Mouse (Mus musculus) liver, adult (tissue): ENCODE measurements around the gene Zmynd19.

Experiments used
- GATA4 ChIP-seq: IDR thresholded peaks from 2 replicates; pipeline ENCODE4 v1.6.1; 2014; ENCODE audit warnings: mild to moderate bottlenecking, low read length; ENCODE audit not compliant: insufficient replicate concordance

Zmynd19 gene

DNA sequence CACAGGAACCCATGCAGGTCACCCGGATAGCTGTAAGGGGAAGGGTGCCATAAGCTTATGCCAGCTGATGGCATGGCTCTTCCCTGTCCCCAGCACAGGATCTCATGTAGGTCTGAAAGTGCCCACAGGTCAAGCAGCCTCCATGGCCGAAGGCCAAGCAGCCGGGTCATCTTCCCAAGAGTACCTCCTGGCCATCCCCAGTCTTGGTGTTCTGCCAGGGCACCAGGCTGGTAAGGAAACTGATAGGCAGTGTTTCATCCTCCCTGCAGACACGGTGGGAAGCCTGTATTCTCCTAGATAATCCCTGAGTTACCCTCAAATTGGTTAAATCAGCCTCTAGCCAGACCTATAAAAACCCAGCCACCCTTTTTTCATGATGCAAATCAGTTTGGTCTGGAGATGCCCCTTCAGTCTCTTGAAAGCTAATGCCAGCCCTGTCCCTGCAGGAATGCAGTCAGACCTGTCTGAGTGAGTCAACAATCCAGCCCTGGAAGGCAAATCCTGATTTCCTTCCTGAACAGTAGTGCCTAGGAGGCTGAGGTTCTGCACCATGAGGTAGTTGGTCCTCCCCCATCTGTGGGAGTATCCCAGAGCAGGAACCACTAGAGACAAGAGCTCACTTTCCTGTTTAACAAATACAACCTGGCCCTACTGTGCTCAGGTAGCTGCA lies 21.6 kb upstream of the Zmynd19 start:
- no peak for TF ChIP-seq GATA4

DNA sequence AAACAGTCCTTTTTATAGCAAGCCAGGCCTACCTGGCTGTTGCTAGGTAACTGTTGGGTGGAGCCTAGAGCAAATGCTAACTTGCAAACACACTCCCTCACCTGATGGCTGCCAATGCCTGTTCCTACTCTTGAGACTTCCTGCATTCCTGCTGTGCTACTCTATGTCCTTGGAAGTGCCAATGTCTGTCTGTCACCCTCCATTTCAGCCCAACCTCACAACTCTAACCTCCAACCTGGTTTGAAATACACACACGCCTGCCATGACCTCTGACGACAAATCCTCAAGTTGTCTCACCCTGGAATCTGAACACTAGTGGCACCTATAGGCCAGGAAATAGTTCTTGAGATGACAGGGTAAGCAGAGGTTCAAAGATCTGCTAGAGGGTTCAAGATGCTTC lies 20.5 kb upstream of the Zmynd19 start:
- no peak for TF ChIP-seq GATA4

DNA sequence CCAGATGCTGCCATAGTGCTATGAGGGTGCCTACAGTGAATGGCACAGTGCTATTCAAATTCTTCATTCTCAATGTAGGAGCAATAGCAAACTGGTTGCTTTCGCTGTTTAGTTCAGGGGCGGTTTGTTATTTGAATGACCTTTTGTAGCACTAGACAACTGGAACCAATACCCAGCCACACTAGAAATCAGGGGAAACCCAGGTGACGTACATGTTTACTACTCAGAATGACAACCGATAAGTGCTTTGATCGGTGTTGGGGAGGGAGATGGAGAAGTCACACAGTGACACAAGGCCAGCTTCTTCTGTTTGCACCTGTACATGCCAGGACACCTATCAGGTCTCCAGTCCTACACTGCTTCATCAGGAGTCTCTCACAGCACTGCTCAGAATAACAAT lies 20.0 kb upstream of the Zmynd19 start:
- no peak for TF ChIP-seq GATA4

DNA sequence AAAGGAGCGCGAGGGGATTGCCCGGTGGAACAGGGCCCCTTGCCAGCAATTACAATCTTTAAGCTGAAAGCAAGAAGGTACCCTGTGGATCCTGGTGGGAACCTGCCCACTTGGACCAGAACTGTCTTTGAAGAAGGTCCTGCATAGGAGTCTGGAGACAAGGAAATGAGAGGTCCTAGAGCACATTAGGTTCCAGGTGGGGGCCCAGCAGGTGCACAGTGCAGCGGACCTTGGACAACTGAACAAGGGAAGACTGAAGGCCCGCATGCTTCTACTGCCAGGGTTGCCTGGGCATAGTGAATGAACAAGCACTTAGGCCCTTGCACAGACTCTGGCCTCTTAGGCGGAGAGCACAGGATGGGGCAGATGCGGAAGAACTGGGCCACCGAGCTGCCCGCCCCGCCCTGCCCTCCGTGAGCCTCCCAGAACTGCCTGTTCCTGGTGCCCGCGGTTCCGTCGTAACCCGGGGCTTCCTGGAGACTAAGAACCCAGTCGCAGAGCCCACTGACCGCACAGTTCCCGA lies 15.1 kb upstream of the Zmynd19 start:
- TF ChIP-seq GATA4: no peak

DNA sequence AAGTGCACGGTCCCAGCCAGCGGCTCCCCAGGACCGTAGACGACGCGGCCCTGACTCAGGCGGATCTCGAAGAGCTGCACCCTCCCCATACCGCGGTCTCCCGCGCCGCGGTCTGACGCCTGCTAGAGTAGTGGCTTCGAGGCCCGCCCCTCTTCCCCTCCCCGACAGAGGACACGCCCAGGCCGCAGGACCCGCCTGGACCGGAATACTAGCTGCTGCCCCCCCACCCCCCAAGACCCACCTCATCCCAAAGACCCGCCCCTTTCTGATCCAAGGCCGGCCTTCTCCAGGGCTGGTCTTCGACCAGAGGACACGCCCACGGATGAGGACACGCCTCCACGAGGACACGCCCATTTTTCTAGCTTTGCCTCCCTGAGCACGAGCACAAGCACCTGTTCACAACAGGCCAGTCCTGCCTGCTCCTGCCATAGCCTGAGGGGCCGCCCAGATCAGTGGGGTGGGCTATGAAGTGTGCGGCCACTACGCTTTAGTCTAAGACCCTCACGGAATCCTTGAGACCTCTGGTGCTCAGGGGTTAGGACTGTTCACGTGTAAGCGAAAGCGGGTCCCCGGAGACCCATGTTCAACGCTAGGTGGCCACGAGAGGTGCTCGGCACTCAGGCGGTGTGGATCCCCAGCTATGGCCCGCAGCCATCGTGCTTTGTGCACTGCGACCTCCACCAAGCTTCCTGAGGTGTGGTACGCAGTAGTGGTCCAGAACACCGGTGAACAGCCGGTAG lies 14.4 kb upstream of the Zmynd19 start, which contains the start of gene Arrdc1:
TSS of gene Arrdc1 (minus strand) at position 196 of the 740 bp plus-strand sequence.
- no peak for TF ChIP-seq GATA4

DNA sequence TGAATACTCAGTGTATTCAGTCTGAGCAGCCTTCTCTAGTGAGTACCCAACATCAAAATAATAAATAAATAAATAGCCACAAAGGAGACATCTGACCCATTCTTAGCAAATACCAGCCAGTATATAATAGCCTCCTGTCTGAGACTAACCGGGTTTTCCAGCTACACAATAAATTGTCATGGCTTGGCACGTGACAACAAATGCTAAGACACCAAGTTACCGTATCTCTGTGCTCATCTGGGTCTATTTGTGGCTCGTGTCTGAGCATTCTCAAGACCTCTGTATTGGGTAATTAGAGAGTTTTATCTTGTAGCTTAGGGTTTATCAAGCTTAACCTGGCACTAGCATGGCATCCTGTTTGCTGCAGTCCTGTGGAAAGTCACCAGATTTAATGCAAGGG lies 7.5 kb upstream of the Zmynd19 start:
- TF ChIP-seq GATA4: no peak

DNA sequence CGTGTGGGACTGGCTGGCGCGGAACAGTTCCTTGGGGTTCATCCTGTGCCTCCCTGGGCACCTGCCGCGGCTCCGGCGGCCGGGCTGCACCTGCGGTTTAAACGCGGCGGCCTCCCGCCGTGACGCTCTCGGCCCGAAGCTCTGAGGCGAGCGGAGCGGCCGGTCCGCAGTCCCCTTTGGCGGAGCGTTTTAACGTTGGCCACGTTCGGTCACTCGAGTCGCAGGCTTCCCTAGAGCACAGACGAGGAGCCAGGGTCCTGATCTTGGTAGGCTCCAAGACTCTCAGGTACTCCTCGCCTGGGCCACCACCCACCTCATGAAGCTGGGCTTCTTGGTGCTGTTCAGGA lies 570 bp downstream of the Zmynd19 start:
- no peak for TF ChIP-seq GATA4

DNA sequence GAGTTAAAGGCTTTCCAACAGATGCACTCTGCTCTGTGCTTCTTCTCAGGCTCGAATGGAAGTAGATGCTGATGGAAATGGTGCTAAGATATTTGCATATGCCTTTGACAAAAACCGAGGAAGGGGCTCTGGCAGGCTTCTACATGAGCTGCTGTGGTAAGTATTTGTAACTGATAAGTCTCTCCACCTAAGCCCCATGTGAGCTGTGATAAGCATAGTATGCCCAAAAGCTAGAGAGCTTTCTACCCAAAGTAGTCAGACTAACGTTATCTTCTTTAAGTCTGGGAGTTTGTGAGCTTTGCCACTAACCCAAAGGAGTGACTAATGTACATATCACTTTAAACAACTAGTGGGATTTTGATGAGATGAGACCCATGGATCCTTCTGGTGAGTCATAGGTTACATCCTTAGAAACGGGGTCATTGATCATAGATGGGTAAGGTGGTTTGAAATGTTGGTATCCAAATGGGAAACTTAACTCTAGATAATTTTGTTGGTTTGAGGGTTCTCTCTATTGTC lies 3.0 kb downstream of the Zmynd19 start:
- TF ChIP-seq GATA4: no peak

DNA sequence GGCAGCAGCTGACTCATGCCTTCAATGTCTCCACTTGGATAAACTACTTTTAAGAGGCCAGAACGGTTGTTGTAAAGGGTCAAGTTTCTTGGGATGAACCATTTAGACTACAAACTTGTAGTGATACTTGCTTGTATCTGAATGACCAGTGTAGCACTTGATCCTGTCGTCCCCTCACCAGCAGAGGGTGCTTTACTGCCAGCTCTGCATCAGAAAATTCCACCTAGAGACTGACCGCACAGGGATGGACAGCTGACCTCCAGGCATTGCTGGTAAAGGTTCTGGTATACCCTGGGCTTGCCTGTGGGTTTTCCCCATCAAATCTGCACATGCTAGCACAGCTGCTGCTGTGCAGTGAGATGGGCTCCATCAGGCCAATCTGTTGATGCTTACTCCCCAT lies 11.3 kb downstream of the Zmynd19 start:
- TF ChIP-seq GATA4: no peak

DNA sequence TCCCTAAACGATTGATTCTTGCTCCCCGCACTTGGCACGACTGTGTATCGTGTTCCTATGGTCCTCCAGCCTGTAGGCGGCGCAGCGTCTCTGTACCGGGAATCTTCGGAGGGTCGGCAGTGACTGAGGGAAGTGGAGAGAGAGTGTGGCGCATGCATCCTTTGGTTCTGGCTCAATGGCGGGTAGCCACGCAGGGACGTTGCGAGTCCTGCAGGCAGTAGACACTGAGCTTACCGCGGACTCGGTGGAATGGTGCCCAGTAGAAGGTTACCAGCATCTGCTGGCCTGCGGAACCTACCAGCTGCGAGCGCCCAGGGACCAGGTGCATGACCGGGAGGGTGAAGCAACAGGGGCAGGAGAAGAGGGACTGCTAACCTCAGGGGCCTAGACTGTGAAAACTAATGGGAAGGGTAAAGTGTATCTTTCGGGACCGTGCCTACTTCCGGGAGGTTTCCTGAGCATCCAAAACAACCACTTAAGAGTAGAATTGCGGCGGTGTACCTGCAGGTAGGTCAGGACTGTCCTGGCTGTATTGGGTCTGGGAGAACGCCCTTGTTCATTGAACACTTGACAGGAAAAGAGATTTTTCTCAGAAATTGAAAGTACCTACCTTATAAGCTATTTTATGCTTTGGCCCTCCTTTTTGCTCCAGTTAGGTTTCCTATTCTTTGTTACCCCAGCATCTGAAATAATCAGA lies 12.9 kb downstream of the Zmynd19 start, which contains the start of gene Dph7:
TSS of gene Dph7 (plus strand) at position 97 of the 697 bp plus-strand sequence.
- TF ChIP-seq GATA4: no peak

DNA sequence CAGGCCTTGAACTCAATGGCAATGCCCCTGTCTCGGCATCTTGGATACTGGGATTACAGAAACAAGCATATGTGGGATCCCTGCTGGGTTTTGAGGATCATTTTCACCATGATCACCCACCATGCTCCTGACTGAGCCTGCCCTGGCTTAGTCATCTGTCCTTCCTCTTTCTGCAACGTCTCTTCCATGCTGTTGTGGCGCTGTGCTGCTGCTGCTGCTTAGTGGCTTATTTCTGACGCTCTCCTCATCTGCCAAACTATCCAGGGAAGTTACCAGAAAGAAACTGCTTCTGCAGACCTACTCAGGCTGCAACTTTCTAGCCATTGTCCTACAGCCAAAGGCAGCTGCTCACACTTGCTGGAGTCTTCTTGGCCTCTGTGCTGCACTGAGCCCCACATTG lies 20.8 kb downstream of the Zmynd19 start:
- TF ChIP-seq GATA4: no peak

DNA sequence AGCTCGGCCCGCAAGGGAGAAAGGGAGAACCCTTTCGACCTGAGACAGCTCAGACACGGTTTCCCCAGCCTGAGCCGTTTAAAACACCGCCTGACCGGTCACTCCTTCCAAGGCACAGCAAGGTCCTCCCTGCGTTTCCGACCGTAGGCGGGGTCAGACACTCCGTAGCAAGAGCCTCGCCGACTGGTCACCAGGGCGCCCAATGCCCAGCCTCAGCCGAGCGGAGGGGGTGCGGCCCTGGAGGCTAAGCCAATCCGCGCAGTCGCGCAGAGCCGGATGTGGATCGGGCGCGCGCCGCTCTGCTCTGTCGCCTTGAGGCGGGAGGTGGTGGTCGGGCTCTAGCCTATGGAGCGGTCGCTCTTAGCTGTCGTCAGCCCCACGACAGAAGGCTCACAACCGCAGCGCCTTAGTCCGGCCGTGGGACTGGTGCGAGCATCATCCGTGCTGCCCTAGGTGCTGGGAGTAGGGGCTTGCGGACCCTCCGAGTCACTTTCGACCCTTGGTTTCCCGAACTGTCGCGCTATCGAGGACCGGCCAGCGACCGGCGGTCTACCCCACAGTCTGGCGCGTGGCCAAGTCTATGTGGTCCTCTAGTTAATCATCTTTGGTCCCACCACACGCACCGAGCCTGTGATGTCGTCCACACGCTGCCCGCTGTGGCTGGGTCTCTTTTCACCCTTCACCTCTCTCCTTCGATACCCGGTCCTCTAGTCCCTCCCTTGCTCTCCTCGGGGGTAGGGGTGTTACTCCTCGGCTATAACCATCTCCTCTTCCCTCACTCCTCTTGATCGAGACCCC lies 25.5 kb downstream of the Zmynd19 start, which contains the start of gene Mrpl41:
TSS of gene Mrpl41 (minus strand) at position 193 of the 798 bp plus-strand sequence.
- no peak for TF ChIP-seq GATA4

DNA sequence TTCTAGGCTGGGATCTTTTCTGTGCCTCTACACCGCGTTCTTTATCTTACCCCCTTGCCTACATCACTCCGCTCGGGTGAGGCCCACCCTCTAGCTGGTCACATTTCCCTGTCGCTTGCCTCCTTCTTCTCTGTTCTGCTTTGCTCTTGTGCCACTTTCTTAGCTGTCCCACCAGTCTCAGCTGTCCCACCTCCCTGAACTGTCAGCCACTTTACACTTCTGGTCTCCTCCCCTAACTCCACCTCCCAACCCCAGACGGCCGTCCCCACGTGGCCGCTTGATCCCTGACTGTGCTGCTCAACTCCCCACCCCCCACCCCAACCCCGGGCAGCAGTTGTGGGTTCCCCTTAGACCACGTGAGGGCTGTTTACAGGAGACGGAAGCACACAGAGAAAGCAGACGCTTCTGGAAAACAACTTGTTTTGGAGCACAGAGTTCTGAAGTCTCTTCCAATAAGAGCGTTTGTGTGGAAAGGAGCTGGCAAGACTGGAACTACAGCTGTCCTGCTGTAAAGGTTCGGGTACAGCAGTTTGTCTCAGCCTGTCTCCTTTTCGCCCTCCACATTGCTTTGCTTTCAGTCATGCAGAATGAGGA lies 26.2 kb downstream of the Zmynd19 start, which contains the start of gene Pnpla7:
TSS of gene Pnpla7 (plus strand) at position 330 of the 594 bp plus-strand sequence.
- no peak for TF ChIP-seq GATA4

DNA sequence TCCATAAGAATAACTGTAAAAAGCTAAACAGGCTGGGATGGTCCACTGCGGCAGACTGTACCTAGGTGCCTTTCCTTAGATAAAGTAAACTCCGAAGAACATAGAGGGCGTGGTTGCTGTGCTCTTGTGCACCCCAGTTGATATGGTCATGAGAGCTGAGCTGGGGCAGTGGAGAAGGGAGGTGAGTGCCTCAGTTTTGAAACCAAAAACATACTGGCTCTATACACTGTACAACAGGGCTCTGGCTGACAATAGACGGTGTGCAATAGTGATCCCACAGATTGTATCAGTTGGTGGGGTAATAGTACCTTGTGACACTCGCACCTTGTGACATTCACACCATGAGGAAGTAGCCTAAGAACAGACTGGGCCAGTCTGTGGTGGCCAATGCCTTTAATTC lies 27.4 kb downstream of the Zmynd19 start:
- no peak for TF ChIP-seq GATA4

DNA sequence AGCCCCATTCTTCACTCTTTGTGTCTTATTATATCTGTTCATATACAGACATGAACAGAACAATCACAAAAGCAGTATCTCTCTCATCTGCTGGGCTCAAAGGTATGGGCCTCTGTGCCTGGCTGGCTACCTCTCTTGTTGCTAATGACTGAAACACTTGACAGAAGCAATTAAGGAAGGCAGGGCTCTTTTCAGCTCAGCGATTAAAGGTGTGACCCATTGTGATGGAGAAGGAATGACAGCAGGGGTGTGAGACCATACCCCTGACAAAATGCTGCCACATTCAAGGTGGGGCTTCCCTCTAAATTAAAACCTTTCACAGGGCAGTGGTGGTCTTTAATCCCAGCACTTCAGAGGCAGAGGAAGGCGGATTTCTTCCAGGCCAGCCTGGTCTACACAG lies 38.2 kb downstream of the Zmynd19 start:
- TF ChIP-seq GATA4: no peak

DNA sequence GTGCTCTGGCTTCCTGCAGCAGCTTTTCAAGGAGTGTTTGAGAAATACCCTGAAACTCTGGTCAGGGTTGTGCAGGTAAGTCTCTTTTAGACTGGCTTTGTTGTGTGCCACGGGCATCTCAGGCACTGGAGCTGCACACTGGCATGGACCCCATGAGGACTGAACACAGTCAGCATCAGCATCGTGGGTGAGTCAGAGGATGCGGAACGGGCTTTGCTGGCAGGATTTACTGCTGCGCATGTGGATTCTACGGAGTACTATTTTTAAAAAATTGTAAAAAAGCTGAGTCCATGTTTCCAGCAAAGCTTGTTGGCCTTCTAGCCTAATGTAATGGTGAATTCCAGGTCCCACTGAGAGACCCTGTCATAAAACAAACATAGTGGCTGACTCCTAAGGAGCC lies 45.7 kb downstream of the Zmynd19 start:
- TF ChIP-seq GATA4: no peak
